Mouse (Mus musculus) megakaryocyte-erythroid progenitor cell, adult 5 weeks (primary cell): ENCODE results near the gene Acp2. TPM values are rescaled to one million over a fixed set of nuclear protein-coding genes. Genes with fewer than 3 reads are reported as not detected.

Source experiments
- polyA plus RNA-seq: library from polyadenylated mRNA; stranded (reverse); fragments of >175 nt; gene quantifications from 2 replicates; pipeline ENCODE4 v1.2.3, GENCODE M21; 2012

Gene Acp2
- 4.7 and 4.9 TPM in 2 replicates for polyA plus RNA-seq

GRCm38 (mm10) chr2:91202222-91202971, at the start of gene Acp2, which contains the start of gene Nr1h3:
Gene Acp2 (plus strand): TSS chr2:91202885.
Gene Nr1h3 (minus strand): TSS chr2:91202834.

GRCm38 (mm10) chr2:91183711-91184405, 18.8 kb upstream of the Acp2 start, which contains the start of gene Madd:
Gene Madd (minus strand): TSS chr2:91183837.

GRCm38 (mm10) chr2:91236601-91237510, 34.2 kb downstream of the Acp2 start, which contains the start of gene Ddb2:
Gene Ddb2 (minus strand): TSS chr2:91236982.

GRCm38 (mm10) chr2:91255661-91256150, 53.0 kb downstream of the Acp2 start, which contains the start of gene Pacsin3:
Gene Pacsin3 (plus strand): TSS chr2:91255954.

Other genes starting within 250 kb of the Acp2 start
- 7.6 and 9.6 TPM in 2 replicates for gene Rapsn, start 167.3 kb upstream of the Acp2 start, polyA plus RNA-seq
- 156 and 164 TPM in 2 replicates for gene Psmc3, start 148.9 kb upstream of the Acp2 start, polyA plus RNA-seq
- 22.1 and 22.9 TPM in 2 replicates for gene Slc39a13, start 132.5 kb upstream of the Acp2 start, polyA plus RNA-seq
- gene Spi1, start 120.5 kb upstream of the Acp2 start, polyA plus RNA-seq = 314 and 409 TPM in 2 replicates
- 0.21 and 0.42 TPM in 2 replicates for gene Mybpc3, start 84.7 kb upstream of the Acp2 start, polyA plus RNA-seq
- gene Madd, start 19.0 kb upstream of the Acp2 start, polyA plus RNA-seq = 20.5 and 24.3 TPM in 2 replicates
- gene Nr1h3, start 51 bp upstream of the Acp2 start, polyA plus RNA-seq = 1.9 TPM in 2 replicates
- 0.94 and 1.8 TPM in 2 replicates for gene Ddb2, start 34.1 kb downstream of the Acp2 start, polyA plus RNA-seq
- gene Pacsin3, start 53.1 kb downstream of the Acp2 start, polyA plus RNA-seq = 0.18 and 0.63 TPM in 2 replicates
- 41.2 and 43.3 TPM in 2 replicates for gene Arfgap2, start 62.1 kb downstream of the Acp2 start, polyA plus RNA-seq
- 7.0 and 8.9 TPM in 2 replicates for gene 1110051M20Rik, start 241.8 kb downstream of the Acp2 start, polyA plus RNA-seq